Mouse (Mus musculus): ENCODE results near the gene Zmynd19. TPM values are rescaled to one million over a fixed set of nuclear protein-coding genes. Genes with fewer than 3 reads are reported as not detected.
"Not testable (repeated sequence)": the region's sequence is repeated elsewhere in the genome, so short reads cannot be mapped to it uniquely, and the experiment has no call there.

The Zmynd19 gene
- polyA plus RNA-seq, 1 experiment from 2014 or later, result 17.0 TPM

DNA sequence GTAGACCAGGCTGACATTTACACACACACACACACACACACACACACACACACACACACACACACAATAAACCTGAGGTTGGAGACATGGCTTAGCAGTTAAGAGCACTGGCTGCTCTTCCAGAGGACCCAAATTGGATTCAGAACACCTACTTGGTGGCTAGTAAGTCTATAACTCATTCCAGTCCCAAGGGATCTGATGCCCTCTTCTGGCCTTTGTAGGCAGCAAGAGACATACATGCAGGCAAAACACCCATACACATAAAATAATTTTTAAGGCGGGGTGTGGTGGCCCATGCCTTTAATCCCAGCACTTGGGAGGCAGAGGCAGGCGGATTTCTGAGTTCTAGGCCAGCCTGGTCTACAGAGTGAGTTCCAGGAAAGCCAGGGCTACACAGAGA is 5.3 kb upstream of the Zmynd19 start:
- not testable (repeated sequence) for H3K27me3 ChIP-seq; H3K9ac ChIP-seq; ATAC-seq (ENCODE audit: insufficient number of reproducible peaks, low FRiP score, low TSS enrichment, low read depth); H3K9me3 ChIP-seq (replicated peaks); H3K4me1 ChIP-seq; H3K4me3 ChIP-seq (replicated peaks); H3K4me2 ChIP-seq (replicated peaks); H3K36me3 ChIP-seq; H3K27ac ChIP-seq (replicated peaks)
- WGBS, result 58% methylated on average over 2 of the region's 2 CpGs

DNA sequence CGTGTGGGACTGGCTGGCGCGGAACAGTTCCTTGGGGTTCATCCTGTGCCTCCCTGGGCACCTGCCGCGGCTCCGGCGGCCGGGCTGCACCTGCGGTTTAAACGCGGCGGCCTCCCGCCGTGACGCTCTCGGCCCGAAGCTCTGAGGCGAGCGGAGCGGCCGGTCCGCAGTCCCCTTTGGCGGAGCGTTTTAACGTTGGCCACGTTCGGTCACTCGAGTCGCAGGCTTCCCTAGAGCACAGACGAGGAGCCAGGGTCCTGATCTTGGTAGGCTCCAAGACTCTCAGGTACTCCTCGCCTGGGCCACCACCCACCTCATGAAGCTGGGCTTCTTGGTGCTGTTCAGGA is 570 bp downstream of the Zmynd19 start:
- peak overlapping the region; percentile 98 for H3K4me3 ChIP-seq (replicated peaks)
- no peaks in the 10 kb centered on the region for H3K9me3 ChIP-seq (replicated peaks)
- ATAC-seq (ENCODE audit: insufficient number of reproducible peaks, low FRiP score, low TSS enrichment, low read depth), result no peak
- under 1% methylated on average over 31 of the region's 31 CpGs for WGBS
- peak overlapping the region; percentile 22; the same call in 1 of the 2 replicates for H3K27ac ChIP-seq (replicated peaks)
- H3K27me3 ChIP-seq, result no peaks in the 10 kb centered on the region
- H3K9ac ChIP-seq, result peak overlapping the region; percentile 96
- peaks cover 35% of the 10 kb centered on the region for H3K36me3 ChIP-seq
- peak overlapping the region; percentile 85 for H3K4me2 ChIP-seq (replicated peaks)
- peaks cover 15% of the 10 kb centered on the region for H3K4me1 ChIP-seq

DNA sequence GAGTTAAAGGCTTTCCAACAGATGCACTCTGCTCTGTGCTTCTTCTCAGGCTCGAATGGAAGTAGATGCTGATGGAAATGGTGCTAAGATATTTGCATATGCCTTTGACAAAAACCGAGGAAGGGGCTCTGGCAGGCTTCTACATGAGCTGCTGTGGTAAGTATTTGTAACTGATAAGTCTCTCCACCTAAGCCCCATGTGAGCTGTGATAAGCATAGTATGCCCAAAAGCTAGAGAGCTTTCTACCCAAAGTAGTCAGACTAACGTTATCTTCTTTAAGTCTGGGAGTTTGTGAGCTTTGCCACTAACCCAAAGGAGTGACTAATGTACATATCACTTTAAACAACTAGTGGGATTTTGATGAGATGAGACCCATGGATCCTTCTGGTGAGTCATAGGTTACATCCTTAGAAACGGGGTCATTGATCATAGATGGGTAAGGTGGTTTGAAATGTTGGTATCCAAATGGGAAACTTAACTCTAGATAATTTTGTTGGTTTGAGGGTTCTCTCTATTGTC is 3.0 kb downstream of the Zmynd19 start:
- H3K36me3 ChIP-seq, result peaks cover 53% of the 10 kb centered on the region

DNA sequence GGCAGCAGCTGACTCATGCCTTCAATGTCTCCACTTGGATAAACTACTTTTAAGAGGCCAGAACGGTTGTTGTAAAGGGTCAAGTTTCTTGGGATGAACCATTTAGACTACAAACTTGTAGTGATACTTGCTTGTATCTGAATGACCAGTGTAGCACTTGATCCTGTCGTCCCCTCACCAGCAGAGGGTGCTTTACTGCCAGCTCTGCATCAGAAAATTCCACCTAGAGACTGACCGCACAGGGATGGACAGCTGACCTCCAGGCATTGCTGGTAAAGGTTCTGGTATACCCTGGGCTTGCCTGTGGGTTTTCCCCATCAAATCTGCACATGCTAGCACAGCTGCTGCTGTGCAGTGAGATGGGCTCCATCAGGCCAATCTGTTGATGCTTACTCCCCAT is 11.3 kb downstream of the Zmynd19 start:
- H3K36me3 ChIP-seq, result peaks cover 54% of the 10 kb centered on the region
- 34% methylated on average over 3 of the region's 3 CpGs for WGBS
- H3K4me3 ChIP-seq (replicated peaks), result no peak overlapping the region
- H3K4me2 ChIP-seq (replicated peaks), result no peak overlapping the region
- no peaks in the 10 kb centered on the region for H3K27me3 ChIP-seq
- H3K4me1 ChIP-seq, result peaks cover 8% of the 10 kb centered on the region
- H3K9me3 ChIP-seq (replicated peaks), result no peaks in the 10 kb centered on the region
- no peak overlapping the region for H3K9ac ChIP-seq
- no peak overlapping the region for H3K27ac ChIP-seq (replicated peaks)
- no peak for ATAC-seq (ENCODE audit: insufficient number of reproducible peaks, low FRiP score, low TSS enrichment, low read depth)

More for the DNA sequence above, 3.0 kb downstream of the Zmynd19 start:
- Histone ChIP-seq H3K4me3 (replicated peaks) (no peak overlapping the region), H3K4me2 (replicated peaks) (no peak overlapping the region), H3K27me3 (no peaks in the 10 kb centered on the region), H3K9me3 (replicated peaks) (no peaks in the 10 kb centered on the region), H3K4me1 (peaks cover 15% of the 10 kb centered on the region), H3K27ac (replicated peaks) (no peak overlapping the region), H3K9ac (no peak overlapping the region)
- no peak for ATAC-seq (ENCODE audit: insufficient number of reproducible peaks, low FRiP score, low TSS enrichment, low read depth)
- 89% methylated on average over 4 of the region's 4 CpGs for WGBS

DNA sequence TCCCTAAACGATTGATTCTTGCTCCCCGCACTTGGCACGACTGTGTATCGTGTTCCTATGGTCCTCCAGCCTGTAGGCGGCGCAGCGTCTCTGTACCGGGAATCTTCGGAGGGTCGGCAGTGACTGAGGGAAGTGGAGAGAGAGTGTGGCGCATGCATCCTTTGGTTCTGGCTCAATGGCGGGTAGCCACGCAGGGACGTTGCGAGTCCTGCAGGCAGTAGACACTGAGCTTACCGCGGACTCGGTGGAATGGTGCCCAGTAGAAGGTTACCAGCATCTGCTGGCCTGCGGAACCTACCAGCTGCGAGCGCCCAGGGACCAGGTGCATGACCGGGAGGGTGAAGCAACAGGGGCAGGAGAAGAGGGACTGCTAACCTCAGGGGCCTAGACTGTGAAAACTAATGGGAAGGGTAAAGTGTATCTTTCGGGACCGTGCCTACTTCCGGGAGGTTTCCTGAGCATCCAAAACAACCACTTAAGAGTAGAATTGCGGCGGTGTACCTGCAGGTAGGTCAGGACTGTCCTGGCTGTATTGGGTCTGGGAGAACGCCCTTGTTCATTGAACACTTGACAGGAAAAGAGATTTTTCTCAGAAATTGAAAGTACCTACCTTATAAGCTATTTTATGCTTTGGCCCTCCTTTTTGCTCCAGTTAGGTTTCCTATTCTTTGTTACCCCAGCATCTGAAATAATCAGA is 12.9 kb downstream of the Zmynd19 start, which contains the start of gene Dph7:
TSS of gene Dph7 (plus strand) at position 97 of the 697 bp plus-strand sequence.
- H3K36me3 ChIP-seq, result peaks cover 53% of the 10 kb centered on the region
- no peaks in the 10 kb centered on the region for H3K27me3 ChIP-seq
- peak within 1 kb of the TSS; percentile 78 for H3K4me3 ChIP-seq (replicated peaks)
- H3K4me1 ChIP-seq, result peaks cover 8% of the 10 kb centered on the region
- under 1% methylated on average over 28 of the region's 28 CpGs for WGBS
- no peaks in the 10 kb centered on the region for H3K9me3 ChIP-seq (replicated peaks)
- peak; percentile 83 for ATAC-seq (ENCODE audit: insufficient number of reproducible peaks, low FRiP score, low TSS enrichment, low read depth)
- peak within 1 kb of the TSS; percentile 69 for H3K27ac ChIP-seq (replicated peaks)
- H3K9ac ChIP-seq, result peak within 1 kb of the TSS; percentile 75
- peak within 1 kb of the TSS; percentile 52 for H3K4me2 ChIP-seq (replicated peaks)

DNA sequence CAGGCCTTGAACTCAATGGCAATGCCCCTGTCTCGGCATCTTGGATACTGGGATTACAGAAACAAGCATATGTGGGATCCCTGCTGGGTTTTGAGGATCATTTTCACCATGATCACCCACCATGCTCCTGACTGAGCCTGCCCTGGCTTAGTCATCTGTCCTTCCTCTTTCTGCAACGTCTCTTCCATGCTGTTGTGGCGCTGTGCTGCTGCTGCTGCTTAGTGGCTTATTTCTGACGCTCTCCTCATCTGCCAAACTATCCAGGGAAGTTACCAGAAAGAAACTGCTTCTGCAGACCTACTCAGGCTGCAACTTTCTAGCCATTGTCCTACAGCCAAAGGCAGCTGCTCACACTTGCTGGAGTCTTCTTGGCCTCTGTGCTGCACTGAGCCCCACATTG is 20.8 kb downstream of the Zmynd19 start:
- Histone ChIP-seq H3K4me1 (peaks cover 12% of the 10 kb centered on the region), H3K9me3 (replicated peaks) (no peaks in the 10 kb centered on the region), H3K27ac (replicated peaks) (no peak overlapping the region), H3K4me2 (replicated peaks) (no peak overlapping the region), H3K36me3 (peaks cover 68% of the 10 kb centered on the region), H3K4me3 (replicated peaks) (no peak overlapping the region), H3K27me3 (no peaks in the 10 kb centered on the region), H3K9ac (no peak overlapping the region)
- 82% methylated on average over 4 of the region's 4 CpGs for WGBS
- no peak for ATAC-seq (ENCODE audit: insufficient number of reproducible peaks, low FRiP score, low TSS enrichment, low read depth)

DNA sequence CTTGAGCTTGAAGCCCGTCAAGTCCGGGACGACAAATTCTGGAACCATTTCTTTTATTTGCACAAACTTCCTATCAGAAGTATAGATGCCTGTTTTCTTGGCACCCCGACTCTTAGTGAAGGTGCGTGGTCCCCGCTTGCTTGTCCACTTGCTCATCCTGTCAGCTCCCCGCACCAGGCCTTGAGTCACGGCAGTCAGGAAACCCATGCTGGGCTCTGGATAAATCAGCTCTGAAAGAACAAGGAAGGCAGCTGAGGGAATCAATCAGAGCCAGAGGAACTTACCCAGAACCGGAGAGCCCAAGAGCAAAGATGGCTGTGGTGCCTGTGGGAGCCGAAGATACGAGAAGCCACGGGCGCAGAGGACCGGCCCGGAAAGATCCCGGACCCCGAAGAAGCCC is 24.9 kb downstream of the Zmynd19 start:
- not testable (repeated sequence) for ATAC-seq (ENCODE audit: insufficient number of reproducible peaks, low FRiP score, low TSS enrichment, low read depth); H3K27me3 ChIP-seq; H3K9me3 ChIP-seq (replicated peaks)
- peak overlapping the region; percentile 87 for H3K9ac ChIP-seq
- H3K4me3 ChIP-seq (replicated peaks), result peak overlapping the region; percentile 89
- peaks cover 38% of the 10 kb centered on the region for H3K36me3 ChIP-seq
- peak overlapping the region; percentile 94 for H3K4me2 ChIP-seq (replicated peaks)
- peaks cover 20% of the 10 kb centered on the region for H3K4me1 ChIP-seq
- WGBS, result under 1% methylated on average over 17 of the region's 17 CpGs
- peak overlapping the region; percentile 87 for H3K27ac ChIP-seq (replicated peaks)

DNA sequence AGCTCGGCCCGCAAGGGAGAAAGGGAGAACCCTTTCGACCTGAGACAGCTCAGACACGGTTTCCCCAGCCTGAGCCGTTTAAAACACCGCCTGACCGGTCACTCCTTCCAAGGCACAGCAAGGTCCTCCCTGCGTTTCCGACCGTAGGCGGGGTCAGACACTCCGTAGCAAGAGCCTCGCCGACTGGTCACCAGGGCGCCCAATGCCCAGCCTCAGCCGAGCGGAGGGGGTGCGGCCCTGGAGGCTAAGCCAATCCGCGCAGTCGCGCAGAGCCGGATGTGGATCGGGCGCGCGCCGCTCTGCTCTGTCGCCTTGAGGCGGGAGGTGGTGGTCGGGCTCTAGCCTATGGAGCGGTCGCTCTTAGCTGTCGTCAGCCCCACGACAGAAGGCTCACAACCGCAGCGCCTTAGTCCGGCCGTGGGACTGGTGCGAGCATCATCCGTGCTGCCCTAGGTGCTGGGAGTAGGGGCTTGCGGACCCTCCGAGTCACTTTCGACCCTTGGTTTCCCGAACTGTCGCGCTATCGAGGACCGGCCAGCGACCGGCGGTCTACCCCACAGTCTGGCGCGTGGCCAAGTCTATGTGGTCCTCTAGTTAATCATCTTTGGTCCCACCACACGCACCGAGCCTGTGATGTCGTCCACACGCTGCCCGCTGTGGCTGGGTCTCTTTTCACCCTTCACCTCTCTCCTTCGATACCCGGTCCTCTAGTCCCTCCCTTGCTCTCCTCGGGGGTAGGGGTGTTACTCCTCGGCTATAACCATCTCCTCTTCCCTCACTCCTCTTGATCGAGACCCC is 25.5 kb downstream of the Zmynd19 start, which contains the start of gene Mrpl41:
TSS of gene Mrpl41 (minus strand) at position 193 of the 798 bp plus-strand sequence.
- H3K9me3 ChIP-seq (replicated peaks), result no peaks in the 10 kb centered on the region
- peaks cover 20% of the 10 kb centered on the region for H3K4me1 ChIP-seq
- under 1% methylated on average over 64 of the region's 64 CpGs for WGBS
- H3K9ac ChIP-seq, result peak within 1 kb of the TSS; percentile 87
- peak within 1 kb of the TSS; percentile 94 for H3K4me2 ChIP-seq (replicated peaks)
- peak within 1 kb of the TSS; percentile 89 for H3K4me3 ChIP-seq (replicated peaks)
- ATAC-seq (ENCODE audit: insufficient number of reproducible peaks, low FRiP score, low TSS enrichment, low read depth), result peak; percentile 99
- no peaks in the 10 kb centered on the region for H3K27me3 ChIP-seq
- peak within 1 kb of the TSS; percentile 95 for H3K27ac ChIP-seq (replicated peaks)
- peaks cover 32% of the 10 kb centered on the region for H3K36me3 ChIP-seq

DNA sequence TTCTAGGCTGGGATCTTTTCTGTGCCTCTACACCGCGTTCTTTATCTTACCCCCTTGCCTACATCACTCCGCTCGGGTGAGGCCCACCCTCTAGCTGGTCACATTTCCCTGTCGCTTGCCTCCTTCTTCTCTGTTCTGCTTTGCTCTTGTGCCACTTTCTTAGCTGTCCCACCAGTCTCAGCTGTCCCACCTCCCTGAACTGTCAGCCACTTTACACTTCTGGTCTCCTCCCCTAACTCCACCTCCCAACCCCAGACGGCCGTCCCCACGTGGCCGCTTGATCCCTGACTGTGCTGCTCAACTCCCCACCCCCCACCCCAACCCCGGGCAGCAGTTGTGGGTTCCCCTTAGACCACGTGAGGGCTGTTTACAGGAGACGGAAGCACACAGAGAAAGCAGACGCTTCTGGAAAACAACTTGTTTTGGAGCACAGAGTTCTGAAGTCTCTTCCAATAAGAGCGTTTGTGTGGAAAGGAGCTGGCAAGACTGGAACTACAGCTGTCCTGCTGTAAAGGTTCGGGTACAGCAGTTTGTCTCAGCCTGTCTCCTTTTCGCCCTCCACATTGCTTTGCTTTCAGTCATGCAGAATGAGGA is 26.2 kb downstream of the Zmynd19 start, which contains the start of gene Pnpla7:
TSS of gene Pnpla7 (plus strand) at position 330 of the 594 bp plus-strand sequence.
- 0% methylated on average over 16 of the region's 16 CpGs for WGBS
- Histone ChIP-seq H3K4me1 (peaks cover 20% of the 10 kb centered on the region), H3K27ac (replicated peaks) (peak within 1 kb of the TSS; percentile 95), H3K9ac (peak within 1 kb of the TSS; percentile 87), H3K27me3 (no peaks in the 10 kb centered on the region), H3K4me3 (replicated peaks) (peak within 1 kb of the TSS; percentile 89), H3K36me3 (peaks cover 25% of the 10 kb centered on the region), H3K4me2 (replicated peaks) (peak within 1 kb of the TSS; percentile 94), H3K9me3 (replicated peaks) (no peaks in the 10 kb centered on the region)
- peak; percentile 79 for ATAC-seq (ENCODE audit: insufficient number of reproducible peaks, low FRiP score, low TSS enrichment, low read depth)

DNA sequence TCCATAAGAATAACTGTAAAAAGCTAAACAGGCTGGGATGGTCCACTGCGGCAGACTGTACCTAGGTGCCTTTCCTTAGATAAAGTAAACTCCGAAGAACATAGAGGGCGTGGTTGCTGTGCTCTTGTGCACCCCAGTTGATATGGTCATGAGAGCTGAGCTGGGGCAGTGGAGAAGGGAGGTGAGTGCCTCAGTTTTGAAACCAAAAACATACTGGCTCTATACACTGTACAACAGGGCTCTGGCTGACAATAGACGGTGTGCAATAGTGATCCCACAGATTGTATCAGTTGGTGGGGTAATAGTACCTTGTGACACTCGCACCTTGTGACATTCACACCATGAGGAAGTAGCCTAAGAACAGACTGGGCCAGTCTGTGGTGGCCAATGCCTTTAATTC is 27.4 kb downstream of the Zmynd19 start:
- no peak for ATAC-seq (ENCODE audit: insufficient number of reproducible peaks, low FRiP score, low TSS enrichment, low read depth)
- no peak overlapping the region for H3K4me3 ChIP-seq (replicated peaks)
- H3K9me3 ChIP-seq (replicated peaks), result no peaks in the 10 kb centered on the region
- H3K9ac ChIP-seq, result no peak overlapping the region
- no peak overlapping the region for H3K4me2 ChIP-seq (replicated peaks)
- no peak overlapping the region for H3K27ac ChIP-seq (replicated peaks)
- H3K4me1 ChIP-seq, result peaks cover 20% of the 10 kb centered on the region
- peaks cover 13% of the 10 kb centered on the region for H3K36me3 ChIP-seq
- H3K27me3 ChIP-seq, result no peaks in the 10 kb centered on the region
- 87% methylated on average over 5 of the region's 5 CpGs for WGBS

DNA sequence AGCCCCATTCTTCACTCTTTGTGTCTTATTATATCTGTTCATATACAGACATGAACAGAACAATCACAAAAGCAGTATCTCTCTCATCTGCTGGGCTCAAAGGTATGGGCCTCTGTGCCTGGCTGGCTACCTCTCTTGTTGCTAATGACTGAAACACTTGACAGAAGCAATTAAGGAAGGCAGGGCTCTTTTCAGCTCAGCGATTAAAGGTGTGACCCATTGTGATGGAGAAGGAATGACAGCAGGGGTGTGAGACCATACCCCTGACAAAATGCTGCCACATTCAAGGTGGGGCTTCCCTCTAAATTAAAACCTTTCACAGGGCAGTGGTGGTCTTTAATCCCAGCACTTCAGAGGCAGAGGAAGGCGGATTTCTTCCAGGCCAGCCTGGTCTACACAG is 38.2 kb downstream of the Zmynd19 start:
- no peaks in the 10 kb centered on the region for H3K27me3 ChIP-seq
- H3K4me3 ChIP-seq (replicated peaks), result no peak overlapping the region
- no peak for ATAC-seq (ENCODE audit: insufficient number of reproducible peaks, low FRiP score, low TSS enrichment, low read depth)
- no peak overlapping the region for H3K9ac ChIP-seq
- no peak overlapping the region for H3K4me2 ChIP-seq (replicated peaks)
- peaks cover 10% of the 10 kb centered on the region for H3K36me3 ChIP-seq
- no peak overlapping the region for H3K27ac ChIP-seq (replicated peaks)
- WGBS, result 77% methylated on average over 2 of the region's 2 CpGs
- no peaks in the 10 kb centered on the region for H3K9me3 ChIP-seq (replicated peaks)
- no peaks in the 10 kb centered on the region for H3K4me1 ChIP-seq

Data from embryonic facial prominence, embryonic 15.5 days (tissue).